Mouse (Mus musculus) liver, adult 2 months (tissue): ENCODE data around the gene Polr2c.

ENCODE experiments used
- CTCF ChIP-seq: fragments of 200-500 bp; IDR thresholded peaks from 2 replicates; pipeline ENCODE4 v1.5.1; 2011; ENCODE audit warnings: low read depth, low read length, control low read depth
- POLR2A ChIP-seq: fragments of 200-500 bp; IDR thresholded peaks from 2 replicates; pipeline ENCODE4 v1.6.1; 2011; ENCODE audit warnings: low read length, control low read depth; ENCODE audit not compliant: insufficient read depth; ENCODE audit errors: extremely low read depth

GRCm38 (mm10) chr8:94872156-94872555 lies 14.9 kb downstream of the Polr2c start:
- TF ChIP-seq CTCF (no peak), POLR2A (no peak)
